9 mouse cellular contexts compared by ENCODE assay signal in the genomic region with DNA sequence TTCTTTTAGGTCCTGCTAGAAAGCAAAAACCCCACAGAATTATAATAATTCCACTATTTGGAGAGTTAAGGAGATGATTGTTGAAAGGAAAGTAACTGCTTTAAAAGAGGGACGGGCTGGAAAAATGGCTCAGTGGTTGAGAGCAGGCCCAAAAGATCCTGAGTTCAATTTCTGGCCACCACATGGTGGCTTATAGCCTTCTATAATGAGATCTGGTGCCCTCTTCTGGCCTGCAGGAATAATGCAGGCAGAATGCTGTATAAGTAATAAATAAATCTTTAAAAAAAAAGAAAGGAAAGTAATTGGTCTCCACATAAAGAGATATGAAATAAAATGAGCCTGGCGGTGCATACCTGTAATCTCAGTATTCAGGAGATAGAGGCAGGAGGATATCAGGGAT. TPM values are rescaled to one million over a fixed set of nuclear protein-coding genes. Genes with fewer than 3 reads are reported as not detected.
DNase-seq lines count a peak whose midpoint lies in the region; ATAC-seq and TF ChIP-seq lines count a peak whose summit lies in the region.
"Had no signal": no experiment of that assay in that cellular context is flagged by ENCODE, and none has a peak within 500 bp of the region (broad histone marks: within the 10 kb centered on the region; RNA-seq: fewer than 3 reads in every experiment).

No protein-coding gene starts in this region.

- no peak for ATAC-seq in intestine, postnatal 0 days
- ATAC-seq in intestine, embryonic 15.5 days: no peak
- ATAC-seq in CD4-positive, CD25-positive, alpha-beta regulatory T cell, adult 4 months: peak; percentile 27

- H3K4me3 ChIP-seq in intestine, postnatal 0 days (ENCODE audit: low read depth, low read length): no peak overlapping the region
- no peak overlapping the region for H3K4me3 ChIP-seq in intestine, embryonic 15.5 days (replicated peaks)
- H3K4me3 ChIP-seq: embryonic facial prominence, embryonic 13.5 days had no signal

- no peaks in the 10 kb centered on the region for H3K27me3 ChIP-seq in intestine, postnatal 0 days (replicated peaks; ENCODE audit: control insufficient read depth, insufficient read depth, low read length)
- no peaks in the 10 kb centered on the region for H3K27me3 ChIP-seq in intestine, embryonic 15.5 days (replicated peaks)

- peak; percentile 77 for DNase-seq in adipocyte (ENCODE audit: low spot score)
- peak; percentile 5 to 23 for DNase-seq in gastrocnemius, adult 8-10 months (ENCODE audit: low spot score in 2 of 2)
- DNase-seq in left cerebral cortex, postnatal 14 days (ENCODE audit: low spot score in 2 of 2): peak; percentile 22 to 52
- peak; percentile 30 to 53 for DNase-seq in right cerebral cortex, adult 2 months (ENCODE audit: low spot score in 2 of 2)
- no peak for DNase-seq in Muller cell, postnatal 12 days (ENCODE audit: inconsistent ontology term)

- no peaks in the 10 kb centered on the region for H3K9me3 ChIP-seq in intestine, postnatal 0 days (ENCODE audit: control insufficient read depth)
- H3K9me3 ChIP-seq in intestine, embryonic 15.5 days: no peaks in the 10 kb centered on the region
- H3K9me3 ChIP-seq: embryonic facial prominence, embryonic 13.5 days had no signal

- intact Hi-C loops in left cerebral cortex, postnatal 14 days (cut with DNase I): loop anchor here (10.0 kb wide), 1 partner anchor 888 kb away; a partner anchor contains a TSS

- no peaks in the 10 kb centered on the region for H3K36me3 ChIP-seq in intestine, postnatal 0 days (ENCODE audit: control insufficient read depth, insufficient read depth)
- no peaks in the 10 kb centered on the region for H3K36me3 ChIP-seq in intestine, embryonic 15.5 days
- H3K36me3 ChIP-seq: embryonic facial prominence, embryonic 13.5 days had no signal

- no peak overlapping the region for H3K27ac ChIP-seq in intestine, postnatal 0 days (ENCODE audit: low read depth, low read length)
- no peak overlapping the region for H3K27ac ChIP-seq in intestine, embryonic 15.5 days
- H3K27ac ChIP-seq: embryonic facial prominence, embryonic 13.5 days had no signal

- no peak overlapping the region for H3K4me2 ChIP-seq in intestine, postnatal 0 days (replicated peaks; ENCODE audit: low read depth)
- H3K4me2 ChIP-seq in intestine, embryonic 15.5 days (replicated peaks): no peak overlapping the region

- H3K9ac ChIP-seq in intestine, postnatal 0 days (ENCODE audit: low read depth, low read length): no peak overlapping the region
- no peak overlapping the region for H3K9ac ChIP-seq in intestine, embryonic 15.5 days
- H3K9ac ChIP-seq: embryonic facial prominence, embryonic 13.5 days had no signal

- H3K4me1 ChIP-seq in intestine, postnatal 0 days (replicated peaks; ENCODE audit: control insufficient read depth, insufficient read depth, low read length): no peaks in the 10 kb centered on the region
- H3K4me1 ChIP-seq in intestine, embryonic 15.5 days (replicated peaks): no peaks in the 10 kb centered on the region

- TF ChIP-seq CTCF in intestine, postnatal 0 days (IDR thresholded peaks at IDR 0.05; ENCODE audit: low read depth): peak; percentile 73

- WGBS in intestine, postnatal 0 days: 28% methylated on average over 2 of the region's 2 CpGs
- WGBS in intestine, embryonic 15.5 days: 36% methylated on average over 2 of the region's 2 CpGs

RNA-seq across cellular contexts. Expression of a gene that starts 1.5 kb away (rescaled TPM):
- polyA plus RNA-seq in intestine, postnatal 0 days (2015; fragmentation: Nextera tagmentation; extraction: Ambion mirVana): 30.5 and 31.5 TPM in 2 replicates
- polyA plus RNA-seq in intestine, embryonic 15.5 days (2015; fragmentation: Nextera tagmentation; extraction: Ambion mirVana): 78.8 and 81.5 TPM in 2 replicates
- 10 to 100 TPM; 25.6 to 30.8 TPM for polyA plus RNA-seq in CD4-positive, CD25-positive, alpha-beta regulatory T cell, adult 4 months (2017; shearing (Covaris generic))
- 10 to 100 TPM; 26.7 to 31.0 (median 30.4) TPM for total RNA-seq in gastrocnemius, adult 8-10 months (2022)
- 10 to 100 TPM; 13.5 to 16.0 TPM for total RNA-seq in left cerebral cortex, postnatal 14 days (2021)

RNA-seq across cellular contexts. Expression of a gene that starts 2.3 kb away (rescaled TPM):
- 796 and 896 TPM in 2 replicates for polyA plus RNA-seq in intestine, postnatal 0 days (2015; fragmentation: Nextera tagmentation; extraction: Ambion mirVana)
- polyA plus RNA-seq in intestine, embryonic 15.5 days (2015; fragmentation: Nextera tagmentation; extraction: Ambion mirVana): 527 and 534 TPM in 2 replicates
- polyA plus RNA-seq in CD4-positive, CD25-positive, alpha-beta regulatory T cell, adult 4 months (2017; shearing (Covaris generic)): 100 to 1,000 TPM; 132 to 352 TPM
- 100 to 1,000 TPM; 752 to 895 (median 837) TPM for total RNA-seq in gastrocnemius, adult 8-10 months (2022)
- 100 to 1,000 TPM; 373 to 414 TPM for total RNA-seq in left cerebral cortex, postnatal 14 days (2021)

RNA-seq across cellular contexts. Expression of a gene that starts 13.9 kb away (rescaled TPM):
- 9.3 and 10.1 TPM in 2 replicates for polyA plus RNA-seq in intestine, postnatal 0 days (2015; fragmentation: Nextera tagmentation; extraction: Ambion mirVana)
- 20.5 and 21.2 TPM in 2 replicates for polyA plus RNA-seq in intestine, embryonic 15.5 days (2015; fragmentation: Nextera tagmentation; extraction: Ambion mirVana)
- polyA plus RNA-seq in CD4-positive, CD25-positive, alpha-beta regulatory T cell, adult 4 months (2017; shearing (Covaris generic)): 10 to 100 TPM in 1 of 2 experiments, 1 to 10 TPM in 1; 8.7 to 11.7 TPM
- 1 to 10 TPM; 7.1 to 8.3 (median 7.6) TPM for total RNA-seq in gastrocnemius, adult 8-10 months (2022)
- 1 to 10 TPM; 7.1 to 9.3 TPM for total RNA-seq in left cerebral cortex, postnatal 14 days (2021)
